Mouse (Mus musculus) heart, postnatal 0 days (tissue): Measurements from ENCODE around the gene Lmnb2. TPM values are rescaled to one million over a fixed set of nuclear protein-coding genes. Genes with fewer than 3 reads are reported as not detected.

Source experiments
- ATAC-seq: fragments of 200-750 bp; cut with Nextera tagmentation; 2 replicates; pipeline ENCODE4 v1.8.0; 2017; ENCODE audit warnings: low read depth, moderate number of reproducible peaks, moderate library complexity; ENCODE audit not compliant: insufficient read depth
- DNase-seq: peaks from one replicate; pipeline ENCODE4 v3.0.0-alpha.2; 2016; ENCODE audit warnings: low spot score
- H3K27ac ChIP-seq: fragments of 300-500 bp; sonication (generic); 2 replicates; pipeline ENCODE4 v1.5.1; 2014; ENCODE audit warnings: low read depth, mild to moderate bottlenecking
- H3K27me3 ChIP-seq: fragments of 300-500 bp; sonication (generic); 2 replicates; pipeline ENCODE4 v1.6.1; 2014; ENCODE audit warnings: low read length, mixed read lengths; ENCODE audit not compliant: control insufficient read depth, insufficient read depth
- H3K36me3 ChIP-seq: fragments of 300-500 bp; sonication (generic); replicated peaks from 2 replicates; pipeline ENCODE4 v1.6.1; 2014; ENCODE audit warnings: low read length, mixed read lengths; ENCODE audit not compliant: control insufficient read depth, insufficient read depth
- H3K4me1 ChIP-seq: fragments of 300-500 bp; sonication (generic); 2 replicates; pipeline ENCODE4 v1.6.1; 2014; ENCODE audit warnings: antibody characterized with exemption; ENCODE audit not compliant: control insufficient read depth, insufficient read depth
- H3K4me2 ChIP-seq: fragments of 300-500 bp; sonication (generic); 2 replicates; pipeline ENCODE4 v1.6.1; 2014; ENCODE audit warnings: low read depth, mild to moderate bottlenecking, low read length, moderate library complexity
- H3K4me3 ChIP-seq: fragments of 300-500 bp; sonication (generic); 2 replicates; pipeline ENCODE4 v1.5.1; 2014; ENCODE audit warnings: low read depth, low read length
- H3K9ac ChIP-seq: fragments of 300-500 bp; sonication (generic); replicated peaks from 2 replicates; pipeline ENCODE4 v1.6.1; 2014; ENCODE audit warnings: low read depth, low read length, mixed read lengths
- H3K9me3 ChIP-seq: fragments of 300-500 bp; sonication (generic); replicated peaks from 2 replicates; pipeline ENCODE4 v1.6.1; 2016; ENCODE audit warnings: low read length; ENCODE audit not compliant: control insufficient read depth
- CTCF ChIP-seq: IDR thresholded peaks from 2 replicates; pipeline ENCODE4 v1.5.1; 2016; ENCODE audit warnings: antibody characterized with exemption, control low read depth, low read depth
- EP300 ChIP-seq: IDR thresholded peaks from 2 replicates; pipeline ENCODE4 v1.6.1; 2016; ENCODE audit warnings: antibody characterized with exemption, low read depth
- WGBS: fragments of 180-500 bp; shearing (Covaris S2); extraction: QIAGEN DNeasy Blood & Tissue Kit; methylation state at CpG from one replicate; pipeline ENCODE4 v1.1.7; 2014; 5-methylcytosine and 5-hydroxymethylcytosine counted together
- polyA plus RNA-seq: library from polyadenylated mRNA; unstranded; fragments of >200 nt; fragmentation: Nextera tagmentation; extraction: Ambion mirVana; gene quantifications from 2 replicates; pipeline ENCODE4 v1.2.1, GENCODE M21; 2015
- total RNA-seq: library from RNA; depleted of rRNA; stranded (reverse); fragments of >200 nt; gene quantifications from 2 replicates; pipeline ENCODE4 v1.2.3, GENCODE M21; 2014; ENCODE audit warnings: low replicate concordance; rRNA removed

Lmnb2 gene
- total and polyA plus RNA-seq, 2 experiments from 2014 or later = 9.1 to 13.9 TPM

- TF ChIP-seq CTCF (no peak), EP300 (no peak)
- Histone ChIP-seq H3K4me2 (peak within 1 kb of the TSS; percentile 93), H3K36me3 (peaks cover 17% of the 10 kb centered on the region), H3K27ac (no peak within 1 kb of the TSS), H3K27me3 (no peaks in the 10 kb centered on the region), H3K9me3 (no peaks in the 10 kb centered on the region), H3K4me3 (peak within 1 kb of the TSS; percentile 72), H3K9ac (peak within 1 kb of the TSS; percentile 68), H3K4me1 (peaks cover 13% of the 10 kb centered on the region; the same call in 1 of the 2 replicates)
- ATAC-seq (peak; percentile 92), DNase-seq (peak; percentile 93)
- under 1% methylated on average over 81 of the region's 81 CpGs for WGBS
These were observed 62.9 kb downstream of the Lmnb2 start, which contains the start of the genes Lsm7 and Sppl2b for GRCm38 (mm10) chr10:80854913-80855748. Gene Lsm7 (minus strand): TSS chr10:80855209. Gene Sppl2b (plus strand): TSS chr10:80855275.

Other genes with a start within 250 kb of the Lmnb2 start
- gene Mknk2, start 240.1 kb downstream of the Lmnb2 start, total RNA-seq = 150 and 174 TPM in 2 replicates
- 76.9 and 78.3 TPM in 2 replicates for gene Mknk2, start 240.1 kb downstream of the Lmnb2 start, polyA plus RNA-seq
- 15.0 and 15.6 TPM in 2 replicates for gene Mob3a, start 216.3 kb downstream of the Lmnb2 start, total RNA-seq
- 10.8 and 11.5 TPM in 2 replicates for gene Mob3a, start 216.3 kb downstream of the Lmnb2 start, polyA plus RNA-seq
- 6.6 and 6.9 TPM in 2 replicates for gene Izumo4, start 216.1 kb downstream of the Lmnb2 start, total RNA-seq
- 3.6 and 7.3 TPM in 2 replicates for gene Izumo4, start 216.1 kb downstream of the Lmnb2 start, polyA plus RNA-seq
- gene Ap3d1, start 176.0 kb downstream of the Lmnb2 start, total RNA-seq = 72.7 and 77.9 TPM in 2 replicates
- gene Ap3d1, start 176.0 kb downstream of the Lmnb2 start, polyA plus RNA-seq = 31.6 and 34.3 TPM in 2 replicates
- 19.4 and 32.8 TPM in 2 replicates for gene Dot1l, start 163.0 kb downstream of the Lmnb2 start, total RNA-seq
- 13.1 and 14.0 TPM in 2 replicates for gene Dot1l, start 163.0 kb downstream of the Lmnb2 start, polyA plus RNA-seq
- 8.8 and 12.7 TPM in 2 replicates for gene Sf3a2, start 120.0 kb downstream of the Lmnb2 start, total RNA-seq
- 25.2 and 26.0 TPM in 2 replicates for gene Sf3a2, start 120.0 kb downstream of the Lmnb2 start, polyA plus RNA-seq
- 29.3 and 50.6 TPM in 2 replicates for gene Plekhj1, start 119.6 kb downstream of the Lmnb2 start, total RNA-seq
- 41.8 and 44.4 TPM in 2 replicates for gene Plekhj1, start 119.6 kb downstream of the Lmnb2 start, polyA plus RNA-seq
- gene Amh, start 113.0 kb downstream of the Lmnb2 start, total RNA-seq = 4.0 TPM in 1 of 2 replicates, not detected in the other
- gene Amh, start 113.0 kb downstream of the Lmnb2 start, polyA plus RNA-seq = 0.18 and 0.22 TPM in 2 replicates
- gene Jsrp1, start 104.7 kb downstream of the Lmnb2 start, total RNA-seq = 2.2 TPM in 1 of 2 replicates, not detected in the other
- 2.3 and 2.7 TPM in 2 replicates for gene Jsrp1, start 104.7 kb downstream of the Lmnb2 start, polyA plus RNA-seq
- 2,373 and 2,460 TPM in 2 replicates for gene Oaz1, start 91.6 kb downstream of the Lmnb2 start, total RNA-seq
- gene Oaz1, start 91.6 kb downstream of the Lmnb2 start, polyA plus RNA-seq = 1,975 and 1,990 TPM in 2 replicates
- 0.92 and 4.2 TPM in 2 replicates for gene Lingo3, start 74.2 kb downstream of the Lmnb2 start, total RNA-seq
- gene Lingo3, start 74.2 kb downstream of the Lmnb2 start, polyA plus RNA-seq = 1.1 and 1.5 TPM in 2 replicates
- 71.8 and 118 TPM in 2 replicates for gene Lsm7, start 63.0 kb downstream of the Lmnb2 start, total RNA-seq
- gene Lsm7, start 63.0 kb downstream of the Lmnb2 start, polyA plus RNA-seq = 160 and 162 TPM in 2 replicates
- gene Sppl2b, start 63.0 kb downstream of the Lmnb2 start, total RNA-seq = 35.7 and 44.4 TPM in 2 replicates
- gene Sppl2b, start 63.0 kb downstream of the Lmnb2 start, polyA plus RNA-seq = 23.3 and 24.2 TPM in 2 replicates
- gene Tmprss9, start 46.4 kb downstream of the Lmnb2 start, total RNA-seq = not detected in 2 replicates
- gene Tmprss9, start 46.4 kb downstream of the Lmnb2 start, polyA plus RNA-seq = 0.03 TPM in 1 of 2 replicates, not detected in the other
- 163 and 256 TPM in 2 replicates for gene Timm13, start 17.3 kb downstream of the Lmnb2 start, total RNA-seq
- 355 and 386 TPM in 2 replicates for gene Timm13, start 17.3 kb downstream of the Lmnb2 start, polyA plus RNA-seq
- gene Gadd45b, start 11.8 kb upstream of the Lmnb2 start, total RNA-seq = 18.9 and 26.8 TPM in 2 replicates
- gene Gadd45b, start 11.8 kb upstream of the Lmnb2 start, polyA plus RNA-seq = 22.3 and 28.0 TPM in 2 replicates
- 0.11 and 0.93 TPM in 2 replicates for gene Gng7, start 96.7 kb upstream of the Lmnb2 start, total RNA-seq
- gene Gng7, start 96.7 kb upstream of the Lmnb2 start, polyA plus RNA-seq = 0.64 and 0.85 TPM in 2 replicates
- not detected in 2 replicates for gene Diras1, start 107.4 kb upstream of the Lmnb2 start, total RNA-seq
- not detected in 2 replicates for gene Diras1, start 107.4 kb upstream of the Lmnb2 start, polyA plus RNA-seq
- 18.7 and 29.3 TPM in 2 replicates for gene Slc39a3, start 119.2 kb upstream of the Lmnb2 start, total RNA-seq
- 6.3 and 7.5 TPM in 2 replicates for gene Slc39a3, start 119.2 kb upstream of the Lmnb2 start, polyA plus RNA-seq
- gene Sgta, start 141.9 kb upstream of the Lmnb2 start, total RNA-seq = 98.1 and 152 TPM in 2 replicates
- gene Sgta, start 141.9 kb upstream of the Lmnb2 start, polyA plus RNA-seq = 134 and 137 TPM in 2 replicates
- 23.6 and 31.2 TPM in 2 replicates for gene Thop1, start 151.8 kb upstream of the Lmnb2 start, total RNA-seq
- gene Thop1, start 151.8 kb upstream of the Lmnb2 start, polyA plus RNA-seq = 15.1 and 15.2 TPM in 2 replicates
- 1.3 TPM in 1 of 2 replicates, not detected in the other for gene Creb3l3, start 180.6 kb upstream of the Lmnb2 start, total RNA-seq
- 0.55 and 0.93 TPM in 2 replicates for gene Creb3l3, start 180.6 kb upstream of the Lmnb2 start, polyA plus RNA-seq
- 177 and 208 TPM in 2 replicates for gene Map2k2, start 187.7 kb upstream of the Lmnb2 start, total RNA-seq
- 130 and 133 TPM in 2 replicates for gene Map2k2, start 187.7 kb upstream of the Lmnb2 start, polyA plus RNA-seq
- gene Zbtb7a, start 217.0 kb upstream of the Lmnb2 start, total RNA-seq = 57.8 and 68.6 TPM in 2 replicates
- 27.8 and 32.3 TPM in 2 replicates for gene Zbtb7a, start 217.0 kb upstream of the Lmnb2 start, polyA plus RNA-seq
- gene Pias4, start 249.7 kb upstream of the Lmnb2 start, total RNA-seq = 14.4 and 19.6 TPM in 2 replicates
- gene Pias4, start 249.7 kb upstream of the Lmnb2 start, polyA plus RNA-seq = 19.8 and 20.7 TPM in 2 replicates